Mouse (Mus musculus): ENCODE measurements around the gene Clcnkb.

The Clcnkb gene

GRCm38 (mm10) chr4:141360846-141361245, 55.0 kb downstream of the Clcnkb start:
- in situ Hi-C loops (cut with MboI, MseI): loop anchor here (5.0 kb wide), 1 partner anchor 84 kb away; no protein-coding TSS in a partner anchor

- in situ Hi-C loops (cut with MboI, MseI): no loop called here
Observed at GRCm38 (mm10) chr4:141359222-141359621, 56.6 kb downstream of the Clcnkb start.

- in situ Hi-C loops (cut with MboI, MseI): no loop called here
Observed at GRCm38 (mm10) chr4:141357811-141358210, 58.0 kb downstream of the Clcnkb start.

Measured in T-helper 2 cell (primary cell).